Mouse (Mus musculus) lung, embryonic 15.5 days (tissue): ENCODE results near the gene Hsd3b6. TPM values are rescaled to one million over a fixed set of nuclear protein-coding genes. Genes with fewer than 3 reads are reported as not detected.
"Not testable (repeated sequence)": the region's sequence is repeated elsewhere in the genome, so short reads cannot be mapped to it uniquely, and the experiment has no call there.

Source experiments
- ATAC-seq: fragments of 200-750 bp; cut with Nextera tagmentation; 2 replicates; pipeline ENCODE4 v1.8.0; 2017; ENCODE audit warnings: moderate number of reproducible peaks, borderline replicate concordance; ENCODE audit not compliant: low FRiP score, low TSS enrichment; ENCODE audit errors: extremely low read depth
- H3K27ac ChIP-seq: fragments of 300-500 bp; sonication (generic); 2 replicates; pipeline ENCODE4 v1.5.1; 2015; ENCODE audit warnings: moderate library complexity, mild to moderate bottlenecking, inconsistent platforms
- H3K27me3 ChIP-seq: fragments of 300-500 bp; sonication (generic); 2 replicates; pipeline ENCODE4 v1.6.1; 2015; ENCODE audit warnings: inconsistent platforms
- H3K36me3 ChIP-seq: fragments of 300-500 bp; sonication (generic); 2 replicates; pipeline ENCODE4 v1.6.1; 2015; ENCODE audit warnings: inconsistent platforms
- H3K4me1 ChIP-seq: fragments of 300-500 bp; sonication (generic); 2 replicates; pipeline ENCODE4 v1.6.1; 2015; ENCODE audit warnings: inconsistent platforms
- H3K4me2 ChIP-seq: fragments of 300-500 bp; sonication (generic); 2 replicates; pipeline ENCODE4 v1.6.1; 2015; ENCODE audit warnings: inconsistent platforms, mild to moderate bottlenecking, moderate library complexity
- H3K4me3 ChIP-seq: fragments of 300-500 bp; sonication (generic); 2 replicates; pipeline ENCODE4 v1.5.1; 2015; ENCODE audit warnings: mild to moderate bottlenecking, inconsistent platforms
- H3K9ac ChIP-seq: fragments of 300-500 bp; sonication (generic); 2 replicates; pipeline ENCODE4 v1.6.1; 2015; ENCODE audit warnings: inconsistent platforms
- H3K9me3 ChIP-seq: fragments of 300-500 bp; sonication (generic); 2 replicates; pipeline ENCODE4 v1.6.1; 2016; ENCODE audit warnings: inconsistent platforms
- WGBS: fragments of 180-500 bp; shearing (Covaris S2); methylation state at CpG from one replicate; pipeline ENCODE4 v1.1.7; 2015; 5-methylcytosine and 5-hydroxymethylcytosine counted together
- polyA plus RNA-seq: library from polyadenylated mRNA; unstranded; fragments of >200 nt; fragmentation: Nextera tagmentation; extraction: Ambion mirVana; gene quantifications from 2 replicates; pipeline ENCODE4 v1.2.1, GENCODE M21; 2015

Gene Hsd3b6
- polyA plus RNA-seq, 1 experiment from 2014 or later = 3.0 TPM

DNA sequence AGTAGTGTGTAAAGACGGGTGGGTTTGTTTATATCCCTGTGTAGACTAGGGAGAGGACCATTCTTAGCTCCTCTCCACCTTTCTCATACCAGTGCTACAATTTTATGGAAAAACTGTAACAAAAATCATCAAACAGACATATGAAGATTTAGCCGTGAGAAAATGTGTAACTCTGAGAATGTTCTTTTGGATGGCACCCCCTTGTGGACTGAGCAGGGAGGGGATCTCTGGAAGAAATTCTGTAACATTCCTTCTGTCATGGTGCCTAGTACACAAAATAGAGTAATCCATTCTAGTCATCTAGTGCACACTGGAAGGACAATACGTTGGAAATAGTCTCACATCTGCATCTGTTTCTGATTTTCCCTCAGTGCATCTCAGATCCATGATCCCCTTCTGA is 9.2 kb downstream of the Hsd3b6 start:
- H3K27me3 ChIP-seq, H3K4me2 ChIP-seq, ATAC-seq, H3K27ac ChIP-seq, H3K4me1 ChIP-seq, H3K36me3 ChIP-seq, H3K9ac ChIP-seq, H3K9me3 ChIP-seq, H3K4me3 ChIP-seq: not testable (repeated sequence)
- WGBS = 42% methylated on average over 3 of the region's 3 CpGs

DNA sequence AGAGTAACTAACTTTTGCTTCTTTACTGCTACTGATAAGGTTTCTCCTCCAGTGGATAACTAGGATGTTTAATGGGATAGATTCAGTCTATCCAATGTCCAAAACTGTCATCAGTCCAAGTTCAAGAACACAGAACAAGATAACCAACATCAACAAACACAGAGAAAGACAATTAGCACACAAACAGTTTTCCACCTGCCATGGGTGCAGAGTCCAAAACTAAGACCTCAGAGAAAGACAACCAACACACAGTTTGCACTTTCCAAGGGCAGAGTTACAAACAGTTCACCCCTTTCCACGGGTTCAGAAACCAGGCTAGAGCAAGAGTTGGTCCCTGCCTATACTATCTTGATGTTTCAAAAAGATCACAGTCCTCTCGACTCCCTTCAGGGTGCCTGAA is 27.7 kb downstream of the Hsd3b6 start:
- no peaks in the 10 kb centered on the region for H3K36me3 ChIP-seq
- no peaks in the 10 kb centered on the region for H3K4me1 ChIP-seq
- H3K9ac ChIP-seq = no peak overlapping the region
- WGBS = 62% methylated on average over 2 of the region's 2 CpGs
- no peaks in the 10 kb centered on the region for H3K9me3 ChIP-seq
- ATAC-seq = no peak
- no peaks in the 10 kb centered on the region for H3K27me3 ChIP-seq
- no peak overlapping the region for H3K4me2 ChIP-seq
- H3K27ac ChIP-seq = no peak overlapping the region
- H3K4me3 ChIP-seq = no peak overlapping the region

DNA sequence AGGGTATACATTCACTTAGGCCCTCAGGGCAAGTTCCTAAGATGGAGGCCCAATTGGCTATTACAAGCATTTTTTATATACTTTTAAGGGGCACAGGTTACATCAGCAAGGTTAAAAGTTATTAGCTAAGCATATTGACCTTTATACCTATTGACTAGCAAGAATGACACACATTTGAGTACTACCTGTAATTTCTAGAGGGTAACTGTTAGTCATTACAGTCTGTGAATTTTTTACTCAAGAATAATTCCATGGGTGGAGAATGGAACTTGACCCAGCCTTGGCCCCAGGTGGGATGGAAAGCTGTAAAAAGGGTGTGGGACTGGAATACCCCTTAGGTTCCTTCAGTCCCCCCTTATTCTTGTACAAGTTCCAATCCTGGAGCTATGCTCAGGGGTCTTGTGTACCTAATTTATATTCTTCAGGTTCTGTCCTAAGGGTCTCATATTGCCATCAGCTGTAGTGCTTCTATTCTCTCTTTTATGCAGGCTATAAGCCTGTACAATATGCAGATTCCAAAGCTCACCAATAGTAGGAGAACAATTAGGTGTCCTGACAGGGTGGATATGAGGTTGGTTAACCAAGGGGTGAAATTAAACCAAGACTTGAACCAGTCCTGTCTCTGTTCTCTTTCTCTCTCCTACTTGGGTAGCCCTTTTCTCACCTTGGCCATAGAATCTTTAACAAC is 31.9 kb downstream of the Hsd3b6 start:
- H3K9ac ChIP-seq = no peak overlapping the region
- ATAC-seq = no peak
- no peak overlapping the region for H3K4me2 ChIP-seq
- H3K9me3 ChIP-seq = no peaks in the 10 kb centered on the region
- no peaks in the 10 kb centered on the region for H3K4me1 ChIP-seq
- no peaks in the 10 kb centered on the region for H3K27me3 ChIP-seq
- H3K4me3 ChIP-seq = no peak overlapping the region
- H3K27ac ChIP-seq = no peak overlapping the region
- no peaks in the 10 kb centered on the region for H3K36me3 ChIP-seq

DNA sequence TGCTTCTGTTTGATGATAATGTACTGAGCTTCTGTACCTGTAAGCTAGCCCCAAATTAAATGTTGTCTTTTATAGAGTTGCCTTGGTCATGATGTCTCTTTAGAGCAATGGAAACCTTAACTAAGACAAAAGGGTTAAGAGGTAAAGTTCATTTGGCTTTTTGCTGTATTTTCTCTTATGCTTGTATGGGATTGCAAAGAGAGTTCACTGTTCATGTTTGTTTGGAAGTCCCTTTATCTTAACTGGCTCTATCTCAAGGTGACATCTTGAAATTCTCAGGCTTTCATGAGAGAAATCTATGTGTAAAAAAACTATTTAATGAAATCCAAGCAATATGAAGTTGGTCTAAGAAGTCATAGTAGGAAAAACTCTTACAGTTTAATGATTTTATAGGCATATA is 33.3 kb downstream of the Hsd3b6 start:
- Histone ChIP-seq H3K4me2 (no peak overlapping the region), H3K27ac (no peak overlapping the region), H3K27me3 (no peaks in the 10 kb centered on the region), H3K4me1 (no peaks in the 10 kb centered on the region), H3K9me3 (no peaks in the 10 kb centered on the region), H3K9ac (no peak overlapping the region), H3K36me3 (no peaks in the 10 kb centered on the region), H3K4me3 (no peak overlapping the region)
- no peak for ATAC-seq

DNA sequence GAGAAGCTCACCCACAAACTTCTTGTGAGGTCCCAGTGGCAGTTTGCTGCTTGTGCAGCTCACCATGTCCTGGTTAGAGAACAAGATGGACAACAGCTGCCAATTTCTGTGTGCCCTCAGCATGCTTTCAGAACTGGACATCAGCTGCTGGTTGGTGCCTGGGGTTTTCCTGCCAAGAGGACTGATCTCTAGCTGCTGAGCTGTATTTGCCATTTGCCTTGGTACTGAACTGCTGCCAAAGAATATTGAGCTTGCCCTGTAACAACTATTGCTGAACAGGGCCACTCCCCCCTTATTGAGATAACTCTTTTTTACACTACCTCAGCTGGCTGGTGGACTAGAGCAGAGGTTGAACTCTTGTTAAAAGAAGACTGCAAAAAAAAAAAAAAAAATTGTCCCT is 50.1 kb downstream of the Hsd3b6 start:
- H3K4me3 ChIP-seq = no peak overlapping the region
- no peak overlapping the region for H3K27ac ChIP-seq
- H3K36me3 ChIP-seq = no peaks in the 10 kb centered on the region
- no peak for ATAC-seq
- no peaks in the 10 kb centered on the region for H3K4me1 ChIP-seq
- no peak overlapping the region for H3K4me2 ChIP-seq
- H3K9me3 ChIP-seq = no peaks in the 10 kb centered on the region
- no peaks in the 10 kb centered on the region for H3K27me3 ChIP-seq
- no peak overlapping the region for H3K9ac ChIP-seq

DNA sequence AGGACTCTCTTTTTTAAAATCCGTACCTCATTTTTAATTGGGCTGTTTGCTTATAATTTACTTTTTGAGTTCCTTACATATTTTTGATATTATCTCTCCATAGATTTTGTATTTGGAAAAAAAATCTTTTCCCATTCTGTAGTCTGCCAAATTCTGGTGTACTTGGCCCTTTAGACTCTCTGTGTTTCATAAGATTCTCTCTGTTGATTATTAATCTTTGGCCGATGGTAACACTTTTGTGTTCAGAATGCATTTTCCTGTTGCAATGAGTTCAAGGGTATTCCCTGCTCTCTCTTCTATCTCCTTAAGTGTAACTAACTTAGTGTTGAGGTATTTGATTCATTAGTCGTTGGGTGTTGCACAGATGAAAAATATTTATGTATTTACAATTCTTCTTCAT is 57.4 kb downstream of the Hsd3b6 start:
- H3K36me3 ChIP-seq = no peaks in the 10 kb centered on the region
- WGBS = 77% methylated on average over 3 of the region's 3 CpGs
- no peak overlapping the region for H3K27ac ChIP-seq
- no peak overlapping the region for H3K4me2 ChIP-seq
- H3K27me3 ChIP-seq = no peaks in the 10 kb centered on the region
- no peaks in the 10 kb centered on the region for H3K9me3 ChIP-seq
- no peak overlapping the region for H3K9ac ChIP-seq
- H3K4me1 ChIP-seq = no peaks in the 10 kb centered on the region
- H3K4me3 ChIP-seq = no peak overlapping the region
- ATAC-seq = no peak

Other genes starting within 250 kb of the Hsd3b6 start
- gene Gm10681, start 225.6 kb downstream of the Hsd3b6 start, polyA plus RNA-seq = 0.11 TPM in 1 of 2 replicates, not detected in the other
- not detected in 2 replicates for gene Hsd3b5, start 184.2 kb downstream of the Hsd3b6 start, polyA plus RNA-seq
- gene Hsd3b2, start 89.9 kb downstream of the Hsd3b6 start, polyA plus RNA-seq = 0.04 and 0.07 TPM in 2 replicates
- not detected in 2 replicates for gene Hsd3b3, start 51.3 kb downstream of the Hsd3b6 start, polyA plus RNA-seq
- gene Hsd3b1, start 45.4 kb upstream of the Hsd3b6 start, polyA plus RNA-seq = 0.25 TPM in 1 of 2 replicates, not detected in the other
- 0.11 and 0.15 TPM in 2 replicates for gene Hao2, start 78.8 kb upstream of the Hsd3b6 start, polyA plus RNA-seq